Mouse (Mus musculus) stomach, embryonic 16.5 days (tissue): ENCODE data around the gene Myh10. TPM values are rescaled to one million over a fixed set of nuclear protein-coding genes. Genes with fewer than 3 reads are reported as not detected.
"Not testable (repeated sequence)": the region's sequence is repeated elsewhere in the genome, so short reads cannot be mapped to it uniquely, and the experiment has no call there.

Experiments used
- ATAC-seq: fragments of 200-750 bp; cut with Nextera tagmentation; 2 replicates; pipeline ENCODE4 v1.8.0; 2017; ENCODE audit warnings: moderate number of reproducible peaks, moderate TSS enrichment; ENCODE audit not compliant: insufficient read depth, low FRiP score
- H3K27ac ChIP-seq: fragments of 300-500 bp; sonication (generic); 2 replicates; pipeline ENCODE4 v1.5.1; 2014; ENCODE audit warnings: low read length
- H3K27me3 ChIP-seq: fragments of 300-500 bp; sonication (generic); 2 replicates; pipeline ENCODE4 v1.6.1; 2014; ENCODE audit warnings: low read length, control low read depth, mixed read lengths; ENCODE audit not compliant: control insufficient read depth, insufficient read depth
- H3K36me3 ChIP-seq: fragments of 300-500 bp; sonication (generic); 2 replicates; pipeline ENCODE4 v1.6.1; 2014; ENCODE audit warnings: low read length; ENCODE audit not compliant: control insufficient read depth, insufficient read depth
- H3K4me1 ChIP-seq: fragments of 300-500 bp; sonication (generic); 2 replicates; pipeline ENCODE4 v1.6.1; 2014; ENCODE audit warnings: low read length, control low read depth, mixed read lengths; ENCODE audit not compliant: control insufficient read depth, insufficient read depth
- H3K4me2 ChIP-seq: fragments of 300-500 bp; sonication (generic); 2 replicates; pipeline ENCODE4 v1.6.1; 2014; ENCODE audit warnings: low read depth, low read length, mixed read lengths
- H3K4me3 ChIP-seq: fragments of 300-500 bp; sonication (generic); replicated peaks from 2 replicates; pipeline ENCODE4 v1.5.1; 2014; ENCODE audit warnings: mild to moderate bottlenecking, low read length
- H3K9ac ChIP-seq: fragments of 300-500 bp; sonication (generic); 2 replicates; pipeline ENCODE4 v1.6.1; 2014; ENCODE audit warnings: low read length
- H3K9me3 ChIP-seq: fragments of 300-500 bp; sonication (generic); replicated peaks from 2 replicates; pipeline ENCODE4 v1.6.1; 2016; ENCODE audit warnings: low read length, control low read depth; ENCODE audit not compliant: control insufficient read depth
- WGBS: fragments of 180-500 bp; shearing (Covaris S2); extraction: QIAGEN DNeasy Blood & Tissue Kit; methylation state at CpG from one replicate; pipeline ENCODE4 v1.1.7; 2014; 5-methylcytosine and 5-hydroxymethylcytosine counted together
- polyA plus RNA-seq: library from polyadenylated mRNA; unstranded; fragments of >200 nt; fragmentation: Nextera tagmentation; extraction: Ambion mirVana; gene quantifications from 2 replicates; pipeline ENCODE4 v1.2.1, GENCODE M21; 2015

Gene Myh10
- polyA plus RNA-seq, 1 experiment from 2014 or later = 89.9 TPM

DNA sequence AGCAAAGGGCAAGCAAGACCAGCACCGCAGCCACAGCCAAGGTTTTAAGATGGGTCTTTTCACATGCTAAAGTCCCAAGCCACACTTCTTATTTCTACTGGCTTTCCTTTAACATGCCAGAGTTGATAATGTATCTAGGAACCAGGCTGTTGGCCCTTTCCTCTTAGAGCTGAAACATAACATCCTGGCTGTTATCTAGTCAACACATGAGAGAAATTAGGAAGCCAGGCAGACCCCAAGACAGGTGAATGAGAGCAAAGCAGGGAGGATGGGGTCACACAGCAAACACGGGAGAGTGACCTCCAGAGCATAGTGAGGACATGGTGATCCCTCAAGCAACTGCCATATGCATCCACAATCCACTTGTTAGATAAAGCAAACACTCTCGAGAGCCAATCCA, 135.4 kb downstream of the Myh10 start:
- Histone ChIP-seq H3K27ac (no peak overlapping the region), H3K27me3 (no peaks in the 10 kb centered on the region), H3K9me3 (no peaks in the 10 kb centered on the region), H3K4me1 (no peaks in the 10 kb centered on the region), H3K4me3 (no peak overlapping the region), H3K9ac (no peak overlapping the region), H3K36me3 (peaks cover 18% of the 10 kb centered on the region; the same call in 1 of the 2 replicates), H3K4me2 (no peak overlapping the region)
- 74% methylated on average over 3 of the region's 3 CpGs for WGBS
- no peak for ATAC-seq

DNA sequence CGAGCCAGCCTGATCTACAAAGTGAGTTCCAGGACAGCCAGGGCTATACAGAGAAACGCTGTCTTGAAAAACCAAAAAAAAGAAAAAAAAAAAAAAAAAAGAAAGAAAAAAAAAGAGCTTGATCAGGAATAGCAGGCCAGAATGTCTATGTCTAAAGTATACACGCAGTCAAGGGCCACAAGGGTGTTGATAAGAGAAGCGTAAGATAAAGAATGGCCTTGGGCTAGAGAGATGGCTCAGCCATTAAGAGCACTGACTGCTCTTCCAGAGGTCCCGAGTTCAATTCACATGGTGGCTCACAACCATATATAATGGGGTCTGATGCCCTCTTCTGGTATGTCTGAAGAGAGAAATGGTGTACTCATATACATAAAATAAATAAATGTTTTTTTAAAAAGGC, 140.2 kb downstream of the Myh10 start:
- not testable (repeated sequence) for H3K4me3 ChIP-seq, H3K27ac ChIP-seq, H3K4me1 ChIP-seq, H3K27me3 ChIP-seq, H3K9ac ChIP-seq, H3K9me3 ChIP-seq, H3K4me2 ChIP-seq, ATAC-seq
- H3K36me3 ChIP-seq = peaks cover 39% of the 10 kb centered on the region
- WGBS = 84% methylated on average over 5 of the region's 5 CpGs

DNA sequence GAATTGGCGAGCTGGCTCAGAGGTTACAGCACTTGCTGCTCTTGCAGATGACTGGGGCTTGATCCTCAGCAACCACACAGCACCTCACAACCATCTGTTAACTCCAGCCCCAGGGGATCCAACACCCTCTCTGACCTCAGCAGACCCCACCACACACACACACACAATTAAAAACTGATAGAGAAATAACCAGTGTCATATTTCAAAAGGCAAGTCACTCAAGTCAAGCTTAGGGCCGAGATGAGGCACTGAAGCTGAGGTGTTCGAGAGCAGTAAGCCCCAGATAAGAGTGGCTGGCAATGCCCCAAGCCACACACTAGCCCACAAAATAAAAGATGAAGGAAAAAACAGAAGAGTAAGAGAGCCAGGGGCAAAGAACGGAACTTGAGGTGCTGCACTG, 141.4 kb downstream of the Myh10 start:
- ATAC-seq = no peak
- H3K36me3 ChIP-seq = peaks cover 39% of the 10 kb centered on the region
- 49% methylated on average over 4 of the region's 4 CpGs for WGBS

GRCm38 (mm10) chr11:68833593-68833992, 142.2 kb downstream of the Myh10 start:
- no peak for ATAC-seq
- Histone ChIP-seq H3K27ac (no peak overlapping the region), H3K27me3 (no peaks in the 10 kb centered on the region), H3K9me3 (no peaks in the 10 kb centered on the region), H3K36me3 (peaks cover 36% of the 10 kb centered on the region), H3K9ac (no peak overlapping the region), H3K4me2 (no peak overlapping the region), H3K4me3 (no peak overlapping the region), H3K4me1 (no peaks in the 10 kb centered on the region)

More for the DNA sequence above, 141.4 kb downstream of the Myh10 start:
- Histone ChIP-seq H3K27ac (no peak overlapping the region), H3K27me3 (no peaks in the 10 kb centered on the region), H3K9me3 (no peaks in the 10 kb centered on the region), H3K9ac (no peak overlapping the region), H3K4me1 (no peaks in the 10 kb centered on the region), H3K4me3 (no peak overlapping the region), H3K4me2 (no peak overlapping the region)

GRCm38 (mm10) chr11:68835034-68835433, 143.7 kb downstream of the Myh10 start:
- H3K4me2 ChIP-seq = no peak overlapping the region
- ATAC-seq = no peak
- no peak overlapping the region for H3K9ac ChIP-seq
- H3K27me3 ChIP-seq = no peaks in the 10 kb centered on the region
- peaks cover 35% of the 10 kb centered on the region for H3K36me3 ChIP-seq
- no peaks in the 10 kb centered on the region for H3K9me3 ChIP-seq
- no peak overlapping the region for H3K27ac ChIP-seq
- H3K4me1 ChIP-seq = no peaks in the 10 kb centered on the region
- no peak overlapping the region for H3K4me3 ChIP-seq
- 78% methylated on average over 3 of the region's 3 CpGs for WGBS

DNA sequence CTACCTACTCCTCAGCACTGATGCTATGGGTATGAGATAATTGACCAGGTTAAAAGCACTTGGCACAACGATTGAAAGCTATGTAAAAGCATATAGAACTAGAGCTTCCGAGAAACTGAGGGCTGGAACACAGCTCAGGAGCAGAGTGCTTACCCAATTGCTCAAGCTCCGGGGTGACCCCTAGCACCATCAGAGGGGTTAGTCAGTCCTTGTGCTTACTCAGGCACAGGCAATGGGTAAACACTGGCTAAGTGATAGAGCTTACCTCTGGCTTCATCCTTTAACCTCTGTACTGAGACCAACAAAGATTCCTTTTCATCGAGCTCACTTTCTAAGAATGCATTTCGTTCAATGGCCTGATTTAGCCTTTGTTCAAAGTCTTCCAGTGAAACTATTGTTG, 148.2 kb downstream of the Myh10 start:
- Histone ChIP-seq H3K4me1 (no peaks in the 10 kb centered on the region), H3K27me3 (no peaks in the 10 kb centered on the region), H3K36me3 (peaks cover 38% of the 10 kb centered on the region), H3K9ac (no peak overlapping the region), H3K4me2 (no peak overlapping the region), H3K4me3 (no peak overlapping the region), H3K9me3 (no peaks in the 10 kb centered on the region), H3K27ac (no peak overlapping the region)
- no peak for ATAC-seq
- 66% methylated on average over 5 of the region's 5 CpGs for WGBS

GRCm38 (mm10) chr11:68850862-68851261, 159.5 kb downstream of the Myh10 start:
- Histone ChIP-seq H3K27ac (no peak overlapping the region; the same call in 1 of the 2 replicates), H3K36me3 (no peaks in the 10 kb centered on the region), H3K4me1 (peaks cover 30% of the 10 kb centered on the region), H3K9ac (peak overlapping the region; percentile 49), H3K4me3 (peak overlapping the region; percentile 15; the same call in 1 of the 2 replicates), H3K9me3 (no peaks in the 10 kb centered on the region), H3K27me3 (no peaks in the 10 kb centered on the region), H3K4me2 (peak overlapping the region; percentile 46)
- 64% methylated on average over 7 of the region's 7 CpGs for WGBS
- no peak for ATAC-seq

DNA sequence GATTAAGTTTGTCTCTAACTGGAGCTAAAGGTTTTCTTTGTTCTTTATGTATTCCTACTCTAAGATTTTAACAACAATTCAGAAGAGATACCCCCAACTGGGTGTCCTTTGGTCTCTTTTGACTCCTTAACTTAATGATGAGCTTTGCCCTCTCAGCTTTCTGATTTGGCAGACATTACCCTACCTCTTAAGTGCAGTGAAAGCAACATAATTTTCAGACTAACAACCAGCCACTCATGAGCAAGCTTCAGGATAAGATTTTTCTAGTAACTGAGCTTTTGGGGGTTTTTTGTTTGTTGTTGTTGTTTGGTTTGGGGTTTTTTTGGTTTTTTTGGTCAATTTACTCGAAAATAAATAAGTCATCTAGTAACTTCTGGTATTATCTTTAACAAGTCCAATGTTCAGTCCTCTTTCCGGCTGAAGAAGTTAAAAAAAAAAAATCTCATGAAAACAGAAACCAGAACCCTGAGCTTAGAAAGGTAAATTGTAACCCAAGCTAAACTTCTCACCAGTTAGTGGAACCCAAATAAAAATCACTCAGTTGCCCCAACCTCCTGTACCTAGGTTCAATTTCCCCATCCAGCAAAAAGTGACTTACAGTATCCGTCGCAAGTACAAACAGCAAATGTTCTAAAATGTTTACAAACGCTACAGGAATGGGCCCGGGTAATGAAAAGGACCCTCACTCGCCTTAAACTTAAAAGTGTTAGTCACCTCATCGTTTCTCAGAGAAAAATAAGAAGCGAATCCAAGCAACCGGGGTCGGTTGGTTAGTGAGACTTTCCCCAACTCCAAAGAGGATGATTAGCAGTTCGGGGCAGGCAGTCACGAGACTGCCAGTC, 160.5 kb downstream of the Myh10 start:
- Histone ChIP-seq H3K4me3 (peak overlapping the region; percentile 82), H3K9me3 (no peaks in the 10 kb centered on the region), H3K4me1 (peaks cover 30% of the 10 kb centered on the region), H3K9ac (peak overlapping the region; percentile 94), H3K27me3 (no peaks in the 10 kb centered on the region), H3K27ac (peak overlapping the region; percentile 99), H3K4me2 (peak overlapping the region; percentile 78), H3K36me3 (no peaks in the 10 kb centered on the region)
- WGBS = 2% methylated on average over 13 of the region's 13 CpGs
- no peak for ATAC-seq

- peak; percentile 59 for ATAC-seq
- peak overlapping the region; percentile 82 for H3K4me3 ChIP-seq
- under 1% methylated on average over 36 of the region's 36 CpGs for WGBS
Observed at GRCm38 (mm10) chr11:68852486-68852901, 161.1 kb downstream of the Myh10 start.

More at GRCm38 (mm10) chr11:68852486-68852901, 161.1 kb downstream of the Myh10 start:
- no peaks in the 10 kb centered on the region for H3K9me3 ChIP-seq
- peak overlapping the region; percentile 94 for H3K9ac ChIP-seq
- peak overlapping the region; percentile 99 for H3K27ac ChIP-seq
- H3K4me2 ChIP-seq = peak overlapping the region; percentile 78
- H3K27me3 ChIP-seq = no peaks in the 10 kb centered on the region
- peaks cover 28% of the 10 kb centered on the region for H3K4me1 ChIP-seq
- H3K36me3 ChIP-seq = no peaks in the 10 kb centered on the region
